Mouse (Mus musculus): ENCODE measurements around the gene Prkd3. TPM values are rescaled to one million over a fixed set of nuclear protein-coding genes. Genes with fewer than 3 reads are reported as not detected.

Prkd3 gene
- polyA plus RNA-seq, 1 experiment from 2014 or later: 11.0 TPM

DNA sequence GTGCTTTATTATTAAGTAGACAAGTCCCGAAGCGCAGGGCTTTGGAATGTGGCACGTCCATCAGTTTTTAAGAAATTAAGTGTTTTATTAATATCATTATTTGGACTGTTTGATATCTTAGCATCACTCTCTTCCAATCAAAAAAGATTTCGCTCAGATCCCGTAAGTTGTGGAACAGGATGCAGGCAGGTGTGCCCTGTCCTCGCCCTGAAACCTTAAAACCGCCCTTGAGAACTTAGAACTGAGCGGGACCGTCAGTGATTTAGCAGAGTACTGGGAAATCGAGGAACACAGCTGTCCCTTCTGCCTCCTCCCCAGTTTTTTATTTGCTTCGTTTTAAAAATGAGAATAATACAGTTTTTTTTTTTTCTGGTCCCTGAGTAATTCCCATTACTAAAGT, 103.7 kb downstream of the Prkd3 start:
- Histone ChIP-seq H3K4me2 (ENCODE audit: low read length) (peak overlapping the region; percentile 83), H3K9ac (ENCODE audit: low read depth, low read length) (peak overlapping the region; percentile 82), H3K27me3 (replicated peaks; ENCODE audit: control insufficient read depth, insufficient read depth, low read length) (no peaks in the 10 kb centered on the region), H3K4me1 (ENCODE audit: control insufficient read depth, insufficient read depth, low read depth, low read length) (peaks cover 12% of the 10 kb centered on the region), H3K27ac (ENCODE audit: low read depth, low read length) (peak overlapping the region; percentile 82), H3K36me3 (ENCODE audit: control insufficient read depth, insufficient read depth, low read length) (peaks cover 25% of the 10 kb centered on the region), H3K4me3 (ENCODE audit: low read length) (peak overlapping the region; percentile 67), H3K9me3 (ENCODE audit: control insufficient read depth, low read length) (no peaks in the 10 kb centered on the region)
- no peak for ATAC-seq
- WGBS: 3% methylated on average over 11 of the region's 11 CpGs

GRCm38 (mm10) chr17:78916369-78916813, 104.2 kb downstream of the Prkd3 start, which contains the start of gene Cebpzos:
TSS of gene Cebpzos (plus strand) at chr17:78916500.
- Histone ChIP-seq H3K9ac (ENCODE audit: low read depth, low read length) (peak within 1 kb of the TSS; percentile 82), H3K27me3 (replicated peaks; ENCODE audit: control insufficient read depth, insufficient read depth, low read length) (no peaks in the 10 kb centered on the region), H3K4me2 (ENCODE audit: low read length) (peak within 1 kb of the TSS; percentile 83), H3K4me1 (ENCODE audit: control insufficient read depth, insufficient read depth, low read depth, low read length) (peaks cover 12% of the 10 kb centered on the region), H3K36me3 (ENCODE audit: control insufficient read depth, insufficient read depth, low read length) (peaks cover 20% of the 10 kb centered on the region), H3K9me3 (ENCODE audit: control insufficient read depth, low read length) (no peaks in the 10 kb centered on the region), H3K27ac (ENCODE audit: low read depth, low read length) (peak within 1 kb of the TSS; percentile 82), H3K4me3 (ENCODE audit: low read length) (peak within 1 kb of the TSS; percentile 67)
- WGBS: under 1% methylated on average over 37 of the region's 37 CpGs
- peak; percentile 97 for ATAC-seq

DNA sequence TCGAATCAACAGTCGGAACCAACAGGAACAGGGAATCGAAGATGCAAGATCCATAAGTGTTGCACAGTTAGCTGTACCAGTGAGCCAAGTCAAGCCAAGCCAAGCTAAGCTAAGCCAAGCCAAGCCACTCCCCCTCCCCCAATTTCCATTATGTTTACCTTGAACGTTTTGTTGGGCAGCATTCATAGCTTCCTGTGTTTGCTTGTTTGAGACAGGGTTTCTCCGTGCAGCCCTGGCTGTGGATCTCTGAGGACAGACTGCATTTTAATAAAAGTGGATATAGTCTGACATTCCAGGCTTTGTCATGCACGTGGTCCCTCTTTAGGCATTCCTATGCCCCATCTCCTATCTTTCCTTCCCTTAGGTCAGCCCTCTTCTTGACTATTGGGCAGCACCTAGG, 104.8 kb downstream of the Prkd3 start:
- Histone ChIP-seq H3K36me3 (ENCODE audit: control insufficient read depth, insufficient read depth, low read length) (peaks cover 15% of the 10 kb centered on the region), H3K27me3 (replicated peaks; ENCODE audit: control insufficient read depth, insufficient read depth, low read length) (no peaks in the 10 kb centered on the region), H3K4me2 (ENCODE audit: low read length) (peak overlapping the region; percentile 83), H3K4me1 (ENCODE audit: control insufficient read depth, insufficient read depth, low read depth, low read length) (peaks cover 12% of the 10 kb centered on the region), H3K4me3 (ENCODE audit: low read length) (peak overlapping the region; percentile 67), H3K9ac (ENCODE audit: low read depth, low read length) (peak overlapping the region; percentile 82), H3K9me3 (ENCODE audit: control insufficient read depth, low read length) (no peaks in the 10 kb centered on the region), H3K27ac (ENCODE audit: low read depth, low read length) (peak overlapping the region; percentile 75)
- 44% methylated on average over 6 of the region's 6 CpGs for WGBS
- peak; percentile 37 for ATAC-seq

- no peaks in the 10 kb centered on the region for H3K9me3 ChIP-seq (ENCODE audit: control insufficient read depth, low read length)
- H3K36me3 ChIP-seq (ENCODE audit: control insufficient read depth, insufficient read depth, low read length): peaks cover 6% of the 10 kb centered on the region; the same call in 1 of the 2 replicates
- no peak overlapping the region for H3K4me3 ChIP-seq (ENCODE audit: low read length)
- no peak overlapping the region for H3K9ac ChIP-seq (ENCODE audit: low read depth, low read length)
- WGBS: 67% methylated on average over 3 of the region's 3 CpGs
- no peak overlapping the region for H3K27ac ChIP-seq (ENCODE audit: low read depth, low read length)
- ATAC-seq: no peak
- H3K4me1 ChIP-seq (ENCODE audit: control insufficient read depth, insufficient read depth, low read depth, low read length): peaks cover 12% of the 10 kb centered on the region
- no peak overlapping the region for H3K4me2 ChIP-seq (ENCODE audit: low read length)
- H3K27me3 ChIP-seq (replicated peaks; ENCODE audit: control insufficient read depth, insufficient read depth, low read length): no peaks in the 10 kb centered on the region
Measured at GRCm38 (mm10) chr17:78913921-78914320, 106.7 kb downstream of the Prkd3 start.

DNA sequence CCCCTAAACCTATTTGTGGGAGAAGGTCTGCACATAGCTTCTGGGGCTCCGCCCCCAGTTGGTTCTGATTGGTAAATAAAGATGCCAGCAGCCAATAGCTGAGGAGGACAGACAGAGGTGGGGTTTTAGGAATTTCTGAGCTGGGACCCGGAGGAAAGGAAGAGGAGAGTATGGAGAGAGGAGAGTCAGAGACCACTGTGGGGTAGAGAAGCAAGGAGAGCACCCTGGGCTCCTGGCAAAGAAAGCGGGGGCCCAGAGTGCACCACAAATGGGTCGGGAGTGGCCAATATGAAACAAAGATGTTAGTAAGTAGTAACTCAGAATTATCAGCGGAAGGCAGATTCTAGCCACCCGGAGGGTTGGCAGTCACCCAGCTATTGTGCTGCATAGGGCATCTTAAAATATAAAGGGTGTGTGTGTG, 107.7 kb downstream of the Prkd3 start:
- H3K9ac ChIP-seq (ENCODE audit: low read depth, low read length): peak overlapping the region; percentile 50; the same call in 1 of the 2 replicates
- H3K36me3 ChIP-seq (ENCODE audit: control insufficient read depth, insufficient read depth, low read length): no peaks in the 10 kb centered on the region
- peak overlapping the region; percentile 55 for H3K4me2 ChIP-seq (ENCODE audit: low read length)
- peak; percentile 74 for ATAC-seq
- WGBS: 23% methylated on average over 6 of the region's 6 CpGs
- no peaks in the 10 kb centered on the region for H3K9me3 ChIP-seq (ENCODE audit: control insufficient read depth, low read length)
- peak overlapping the region; percentile 36; the same call in 1 of the 2 replicates for H3K27ac ChIP-seq (ENCODE audit: low read depth, low read length)
- no peaks in the 10 kb centered on the region for H3K27me3 ChIP-seq (replicated peaks; ENCODE audit: control insufficient read depth, insufficient read depth, low read length)
- peaks cover 12% of the 10 kb centered on the region for H3K4me1 ChIP-seq (ENCODE audit: control insufficient read depth, insufficient read depth, low read depth, low read length)
- peak overlapping the region; percentile 44 for H3K4me3 ChIP-seq (ENCODE audit: low read length)

GRCm38 (mm10) chr17:78909374-78909773, 111.2 kb downstream of the Prkd3 start:
- H3K4me1 ChIP-seq (ENCODE audit: control insufficient read depth, insufficient read depth, low read depth, low read length): no peaks in the 10 kb centered on the region
- H3K9ac ChIP-seq (ENCODE audit: low read depth, low read length): no peak overlapping the region
- WGBS: 67% methylated on average over 2 of the region's 2 CpGs
- no peak overlapping the region for H3K4me3 ChIP-seq (ENCODE audit: low read length)
- no peak overlapping the region for H3K4me2 ChIP-seq (ENCODE audit: low read length)
- no peaks in the 10 kb centered on the region for H3K27me3 ChIP-seq (replicated peaks; ENCODE audit: control insufficient read depth, insufficient read depth, low read length)
- H3K27ac ChIP-seq (ENCODE audit: low read depth, low read length): no peak overlapping the region
- H3K36me3 ChIP-seq (ENCODE audit: control insufficient read depth, insufficient read depth, low read length): no peaks in the 10 kb centered on the region
- no peak for ATAC-seq
- no peaks in the 10 kb centered on the region for H3K9me3 ChIP-seq (ENCODE audit: control insufficient read depth, low read length)

DNA sequence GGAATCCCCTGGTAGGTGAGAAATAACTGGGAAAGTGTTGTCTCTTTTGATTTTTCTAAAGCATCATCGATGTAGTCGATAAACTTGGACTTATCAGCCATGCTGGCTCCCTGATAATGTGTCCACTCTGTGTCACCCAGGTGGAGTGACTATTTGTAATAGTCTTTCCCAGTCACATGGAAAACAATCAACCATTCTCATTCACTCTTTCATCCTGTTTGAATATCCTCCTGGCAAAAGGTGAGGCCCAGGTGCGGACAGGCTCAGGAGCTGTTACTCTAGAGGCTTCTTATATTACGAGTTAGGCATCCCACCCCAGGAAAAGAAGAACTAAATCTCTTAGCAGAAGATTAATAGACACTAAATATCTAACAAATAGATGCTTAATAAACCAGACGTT, 113.7 kb downstream of the Prkd3 start, which contains the start of gene Sult6b1:
Gene Sult6b1 (minus strand): TSS at position 101 of the 400 bp plus-strand sequence.
- H3K9ac ChIP-seq (ENCODE audit: low read depth, low read length): no peak within 1 kb of the TSS
- no peak within 1 kb of the TSS for H3K27ac ChIP-seq (ENCODE audit: low read depth, low read length)
- WGBS: 88% methylated on average over 5 of the region's 5 CpGs
- H3K36me3 ChIP-seq (ENCODE audit: control insufficient read depth, insufficient read depth, low read length): no peaks in the 10 kb centered on the region
- no peaks in the 10 kb centered on the region for H3K27me3 ChIP-seq (replicated peaks; ENCODE audit: control insufficient read depth, insufficient read depth, low read length)
- no peak within 1 kb of the TSS for H3K4me2 ChIP-seq (ENCODE audit: low read length)
- no peak for ATAC-seq
- no peaks in the 10 kb centered on the region for H3K9me3 ChIP-seq (ENCODE audit: control insufficient read depth, low read length)
- H3K4me3 ChIP-seq (ENCODE audit: low read length): no peak within 1 kb of the TSS
- no peaks in the 10 kb centered on the region for H3K4me1 ChIP-seq (ENCODE audit: control insufficient read depth, insufficient read depth, low read depth, low read length)

DNA sequence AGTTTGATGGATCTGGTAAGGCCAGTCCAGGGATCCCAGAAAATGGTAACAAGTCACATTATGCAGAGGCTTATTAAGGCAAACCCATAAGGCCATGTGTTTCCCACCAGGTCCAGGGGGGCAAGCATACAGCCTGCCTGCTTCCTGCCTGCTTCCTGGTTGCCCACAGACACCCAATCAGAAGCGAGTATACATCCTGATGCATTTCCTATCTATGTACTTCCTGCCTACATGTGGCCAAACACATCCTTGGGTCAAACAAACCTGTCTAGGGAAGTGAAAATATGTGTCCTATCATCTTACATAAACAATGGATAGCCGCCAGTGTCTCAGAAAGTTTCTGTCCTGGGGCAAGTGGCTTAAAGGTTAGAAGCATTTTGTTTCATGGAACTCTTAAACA, 117.5 kb downstream of the Prkd3 start:
- Histone ChIP-seq H3K4me1 (ENCODE audit: control insufficient read depth, insufficient read depth, low read depth, low read length) (no peaks in the 10 kb centered on the region), H3K27me3 (replicated peaks; ENCODE audit: control insufficient read depth, insufficient read depth, low read length) (no peaks in the 10 kb centered on the region), H3K9ac (ENCODE audit: low read depth, low read length) (no peak overlapping the region), H3K4me2 (ENCODE audit: low read length) (no peak overlapping the region), H3K4me3 (ENCODE audit: low read length) (no peak overlapping the region), H3K9me3 (ENCODE audit: control insufficient read depth, low read length) (no peaks in the 10 kb centered on the region), H3K27ac (ENCODE audit: low read depth, low read length) (no peak overlapping the region), H3K36me3 (ENCODE audit: control insufficient read depth, insufficient read depth, low read length) (no peaks in the 10 kb centered on the region)
- no peak for ATAC-seq
- WGBS: 96% methylated on average over 2 of the region's 2 CpGs
